Mouse (Mus musculus) small intestine, adult 2 months (tissue): ENCODE results near the gene Mis12. TPM values are rescaled to one million over a fixed set of nuclear protein-coding genes. Genes with fewer than 3 reads are reported as not detected.
A peak's percentile ranks its signal among the peaks of the same experiment; 100 is the strongest.

ENCODE experiments used
- H3K27ac ChIP-seq: fragments of 200-500 bp; 2 replicates; pipeline ENCODE4 v1.5.1; 2012; ENCODE audit warnings: low read depth, low read length, control low read depth, inconsistent platforms; ENCODE audit not compliant: insufficient read depth
- H3K27me3 ChIP-seq: fragments of 200-500 bp; 2 replicates; pipeline ENCODE4 v1.6.1; 2012; ENCODE audit warnings: mild to moderate bottlenecking, moderate library complexity, low read length, inconsistent platforms; ENCODE audit not compliant: control insufficient read depth, insufficient read depth
- H3K36me3 ChIP-seq: fragments of 200-500 bp; 2 replicates; pipeline ENCODE4 v1.6.1; 2012; ENCODE audit warnings: mild to moderate bottlenecking, low read length, control low read depth, inconsistent platforms; ENCODE audit not compliant: control insufficient read depth, insufficient read depth
- H3K4me1 ChIP-seq: fragments of 200-500 bp; 2 replicates; pipeline ENCODE4 v1.6.1; 2012; ENCODE audit warnings: low read length, inconsistent platforms, mixed read lengths; ENCODE audit not compliant: control insufficient read depth, insufficient read depth, insufficient read length
- H3K4me3 ChIP-seq: fragments of 200-500 bp; 2 replicates; pipeline ENCODE4 v1.5.1; 2012; ENCODE audit warnings: low read depth, mild to moderate bottlenecking, control low read depth, inconsistent platforms, low read length, moderate library complexity
- CTCF ChIP-seq: fragments of 200-500 bp; IDR thresholded peaks from 2 replicates; pipeline ENCODE4 v1.5.1; 2012; ENCODE audit warnings: low read depth, mild to moderate bottlenecking, control low read depth, inconsistent platforms, low read length, moderate library complexity, mixed read lengths; ENCODE audit not compliant: insufficient replicate concordance, insufficient read length; ENCODE audit errors: extremely low read depth
- POLR2A ChIP-seq: fragments of 200-500 bp; IDR thresholded peaks from 2 replicates; pipeline ENCODE4 v1.6.1; 2012; ENCODE audit warnings: low read depth, mild to moderate bottlenecking, control low read depth, inconsistent platforms, low read length, moderate library complexity
- WGBS: fragments of 180-500 bp; shearing (Covaris S2); methylation state at CpG from one replicate; pipeline ENCODE4 v1.1.7; 2018; 5-methylcytosine and 5-hydroxymethylcytosine counted together
- polyA plus RNA-seq: library from polyadenylated mRNA; depleted of rRNA; stranded (reverse); fragments of >200 nt; gene quantifications from 2 replicates; pipeline ENCODE4 v1.2.3, GENCODE M21; 2012

Gene Mis12
- polyA plus RNA-seq, 1 experiment, result 1.5 TPM

DNA sequence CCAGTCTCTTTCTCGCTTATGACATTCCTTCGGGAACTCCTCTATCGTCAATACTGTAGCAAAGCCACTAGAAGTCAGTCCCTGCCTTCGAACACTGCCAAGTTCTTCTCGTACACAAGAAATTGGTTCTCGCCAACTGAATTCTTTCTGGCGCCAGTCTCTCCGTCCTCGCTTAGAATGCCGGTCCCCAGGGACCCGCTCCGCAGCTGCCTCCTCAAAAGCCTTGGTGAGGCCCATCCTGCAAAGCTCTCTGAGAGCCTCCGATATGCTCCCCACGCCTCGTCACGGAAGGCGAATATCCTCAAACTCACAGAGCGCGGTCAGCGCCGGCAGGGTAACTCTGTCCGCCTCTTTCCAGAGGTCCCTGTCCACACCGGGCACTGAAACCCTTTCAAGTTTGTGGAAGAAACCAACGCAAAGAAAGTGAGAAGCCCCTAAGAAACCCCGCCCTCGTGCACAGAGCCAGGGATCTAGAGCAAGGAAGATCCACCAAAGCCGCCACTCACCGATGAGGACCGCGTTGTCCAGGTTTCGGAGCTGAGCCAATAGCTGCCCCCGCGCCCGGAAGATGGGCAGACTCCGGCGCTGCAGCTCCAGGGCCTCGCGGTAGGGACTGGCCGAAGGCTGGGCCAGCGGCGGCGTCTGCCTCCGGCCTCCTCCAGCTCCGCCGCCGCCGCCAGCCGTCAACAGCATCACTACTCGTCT, 15.6 kb upstream of the Mis12 start:
- peaks cover 8% of the 10 kb centered on the region; the same call in 1 of the 2 replicates for H3K4me1 ChIP-seq
- no peaks in the 10 kb centered on the region for H3K27me3 ChIP-seq
- under 1% methylated on average over 49 of the region's 49 CpGs for WGBS
- H3K27ac ChIP-seq, result 0 out of 2 replicates have a peak overlapping the region, but pooled peaks have one; percentile 23
- peaks cover 13% of the 10 kb centered on the region for H3K36me3 ChIP-seq
- TF ChIP-seq CTCF (no peak), POLR2A (no peak)
- peak overlapping the region; percentile 97 for H3K4me3 ChIP-seq

DNA sequence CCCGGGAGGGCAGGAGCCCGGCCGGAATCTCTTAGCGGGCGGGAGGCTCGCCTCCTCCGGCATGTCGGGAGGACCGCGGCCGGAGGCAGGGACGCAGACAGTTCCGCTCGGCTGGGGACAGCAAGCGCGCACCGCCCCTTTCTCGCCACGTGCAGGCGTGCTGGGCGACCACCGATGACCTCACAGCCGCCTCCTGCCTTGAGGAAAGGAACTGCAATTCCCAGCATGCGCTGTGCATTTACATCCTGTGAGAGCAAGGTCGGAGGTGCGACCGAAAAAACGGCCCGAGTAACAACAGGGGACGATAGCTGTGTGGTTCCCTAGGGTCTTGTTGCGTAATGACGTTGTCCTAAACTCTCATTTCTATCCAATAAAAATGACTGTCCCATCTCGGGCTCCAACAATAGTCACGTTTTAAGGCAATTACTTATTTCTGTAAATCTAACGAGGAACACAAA, 15.1 kb upstream of the Mis12 start, which contains the start of gene Dhx33:
TSS of gene Dhx33 (minus strand) at position 122 of the 458 bp plus-strand sequence.
- H3K4me3 ChIP-seq, result peak within 1 kb of the TSS; percentile 97
- under 1% methylated on average over 35 of the region's 35 CpGs for WGBS
- TF ChIP-seq POLR2A (peak; percentile 43), CTCF (no peak)
- peaks cover 8% of the 10 kb centered on the region; the same call in 1 of the 2 replicates for H3K4me1 ChIP-seq
- H3K27me3 ChIP-seq, result no peaks in the 10 kb centered on the region
- 0 out of 2 replicates have a peak within 1 kb of the TSS, but pooled peaks have one; percentile 23 for H3K27ac ChIP-seq
- H3K36me3 ChIP-seq, result peaks cover 13% of the 10 kb centered on the region

DNA sequence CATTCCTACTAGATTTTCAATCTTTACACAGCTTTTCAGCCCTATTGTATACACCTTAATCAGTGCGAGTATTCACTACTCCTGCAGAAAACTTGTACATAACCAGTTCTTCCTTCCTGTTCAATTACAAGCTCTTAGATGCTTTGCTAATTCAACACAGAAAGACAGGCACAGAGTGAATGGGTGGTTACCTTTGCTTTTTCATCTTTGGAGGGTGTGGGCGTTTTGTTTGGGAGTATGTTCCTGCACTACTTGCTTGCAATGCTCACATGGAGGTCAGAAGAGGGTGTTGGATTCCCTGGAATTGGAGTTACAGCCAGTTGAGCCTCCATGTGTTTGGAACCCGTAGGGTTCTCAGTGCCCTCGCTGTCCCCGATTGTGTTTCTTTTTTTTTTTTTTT, 14.4 kb upstream of the Mis12 start:
- Histone ChIP-seq H3K4me3 (no peak overlapping the region), H3K36me3 (peaks cover 14% of the 10 kb centered on the region), H3K27me3 (no peaks in the 10 kb centered on the region), H3K4me1 (peaks cover 8% of the 10 kb centered on the region; the same call in 1 of the 2 replicates), H3K27ac (no peak overlapping the region)
- 30% methylated on average over 5 of the region's 5 CpGs for WGBS
- TF ChIP-seq POLR2A (no peak), CTCF (no peak)

DNA sequence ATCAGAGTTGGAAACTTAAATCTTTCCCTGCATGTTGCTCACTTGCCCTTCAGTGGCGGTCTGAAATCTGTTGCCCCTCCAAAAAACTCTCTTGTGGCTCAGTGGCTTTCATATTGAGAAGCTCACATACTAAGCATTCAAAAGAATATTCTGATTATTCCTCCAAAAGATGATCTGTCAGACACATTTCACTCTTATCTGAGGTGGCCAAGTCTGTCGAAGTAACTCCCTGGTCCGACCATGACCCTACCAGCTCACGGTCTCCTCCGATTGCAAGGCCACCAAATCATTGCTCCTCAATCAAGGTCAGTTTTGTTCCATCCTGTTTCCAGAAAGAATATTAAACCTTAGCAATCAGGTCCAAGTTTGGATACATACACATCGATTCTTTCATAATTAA, 12.4 kb upstream of the Mis12 start:
- Histone ChIP-seq H3K4me3 (no peak overlapping the region), H3K27me3 (no peaks in the 10 kb centered on the region), H3K4me1 (peaks cover 8% of the 10 kb centered on the region; the same call in 1 of the 2 replicates), H3K36me3 (peaks cover 30% of the 10 kb centered on the region), H3K27ac (no peak overlapping the region)
- TF ChIP-seq CTCF (no peak), POLR2A (no peak)
- WGBS, result 93% methylated on average over 6 of the region's 6 CpGs

DNA sequence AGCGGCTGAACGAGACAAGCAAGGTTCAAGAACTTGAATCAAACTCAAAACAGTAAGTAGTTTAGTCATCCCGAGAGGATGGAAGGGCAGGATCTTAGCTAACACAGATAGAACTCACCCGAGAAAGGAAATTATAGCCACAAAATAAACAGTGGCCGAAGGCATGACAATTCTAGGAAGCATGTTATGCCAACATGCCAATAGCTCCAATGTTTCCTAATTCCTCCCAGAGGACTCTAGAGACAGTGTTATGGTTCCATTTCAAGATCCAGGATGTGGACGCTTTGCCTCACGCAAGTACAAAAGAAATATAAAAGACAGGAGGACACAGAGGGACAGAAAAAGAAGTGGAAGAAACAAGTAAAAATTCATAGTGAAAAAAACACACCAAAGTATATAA, 11.6 kb upstream of the Mis12 start:
- no peaks in the 10 kb centered on the region for H3K27me3 ChIP-seq
- 75% methylated on average over 7 of the region's 7 CpGs for WGBS
- TF ChIP-seq POLR2A (no peak), CTCF (no peak)
- H3K36me3 ChIP-seq, result peaks cover 38% of the 10 kb centered on the region
- H3K27ac ChIP-seq, result no peak overlapping the region
- peaks cover 3% of the 10 kb centered on the region; the same call in 1 of the 2 replicates for H3K4me1 ChIP-seq
- no peak overlapping the region for H3K4me3 ChIP-seq

DNA sequence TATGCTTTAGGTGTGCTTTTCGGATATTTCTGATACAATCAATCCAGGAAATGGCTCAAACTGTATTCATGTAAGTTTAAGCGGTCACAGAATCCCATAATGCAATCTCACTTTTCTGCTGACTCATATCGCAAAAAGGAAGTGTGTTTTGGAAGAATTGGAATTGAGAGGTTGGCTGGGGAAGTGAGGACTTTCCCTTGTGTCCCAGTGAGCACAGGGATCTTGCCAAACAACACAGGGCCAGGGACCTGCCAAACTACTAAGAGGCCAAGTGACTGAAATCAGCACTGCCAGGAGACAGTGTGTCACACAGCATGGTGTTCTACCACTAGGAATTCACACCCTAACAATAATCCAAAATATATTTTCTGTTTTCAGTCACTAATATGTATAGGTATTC, 11.1 kb upstream of the Mis12 start:
- no peak overlapping the region for H3K4me3 ChIP-seq
- peaks cover 41% of the 10 kb centered on the region for H3K36me3 ChIP-seq
- no peaks in the 10 kb centered on the region for H3K27me3 ChIP-seq
- H3K4me1 ChIP-seq, result no peaks in the 10 kb centered on the region
- WGBS, result 82% methylated on average over 3 of the region's 3 CpGs
- no peak overlapping the region for H3K27ac ChIP-seq
- TF ChIP-seq CTCF, result no peak
- no peak for TF ChIP-seq POLR2A

DNA sequence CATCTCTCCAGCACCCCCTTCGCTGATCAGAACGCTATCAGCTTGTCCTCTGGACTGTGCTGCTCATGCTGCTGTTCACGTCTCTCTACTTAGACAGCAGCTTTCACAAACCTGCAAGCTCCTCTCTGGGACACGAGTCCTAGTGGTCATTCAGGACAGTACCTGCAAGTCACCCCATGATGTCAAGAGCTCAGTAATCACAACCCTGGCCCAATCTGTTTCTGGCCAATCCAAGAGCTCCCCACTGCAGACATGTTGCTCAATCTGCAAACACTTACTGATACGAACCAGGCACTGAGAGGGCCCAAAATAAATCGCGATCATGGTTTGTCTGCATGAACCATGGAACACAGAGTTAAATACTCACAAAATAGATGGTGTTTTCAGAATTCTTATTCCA, 6.7 kb upstream of the Mis12 start:
- Histone ChIP-seq H3K4me1 (no peaks in the 10 kb centered on the region), H3K27me3 (no peaks in the 10 kb centered on the region), H3K4me3 (no peak overlapping the region), H3K27ac (no peak overlapping the region), H3K36me3 (peaks cover 45% of the 10 kb centered on the region)
- WGBS, result 91% methylated on average over 7 of the region's 7 CpGs
- TF ChIP-seq POLR2A, result no peak
- no peak for TF ChIP-seq CTCF
